8 mouse cellular contexts compared by ENCODE assay signal in genomic region chr5:122165233-122165915, GRCm38 (mm10). TPM values are rescaled to one million over a fixed set of nuclear protein-coding genes. Genes with fewer than 3 reads are reported as not detected.
DNase-seq lines count a peak whose midpoint lies in the region; ATAC-seq and TF ChIP-seq lines count a peak whose summit lies in the region.
"Had no signal": no experiment of that assay in that cellular context is flagged by ENCODE, and none has a peak within 500 bp of the region (broad histone marks: within the 10 kb centered on the region; RNA-seq: fewer than 3 reads in every experiment).

No protein-coding gene starts in this region.

- 57% methylated on average over 6 of the region's 6 CpGs for WGBS in limb, embryonic 14.5 days
- WGBS in limb, embryonic 10.5 days, result 75% methylated on average over 6 of the region's 6 CpGs
- 59% methylated on average over 6 of the region's 6 CpGs for WGBS in neural tube, embryonic 15.5 days

- H3K4me1 ChIP-seq in limb, embryonic 14.5 days (ENCODE audit: control insufficient read depth, insufficient read depth, low read length), result peaks cover 31% of the 10 kb centered on the region
- peaks cover 58% of the 10 kb centered on the region for H3K4me1 ChIP-seq in limb, embryonic 10.5 days
- peaks cover 75% of the 10 kb centered on the region for H3K4me1 ChIP-seq in neural tube, embryonic 15.5 days

- H3K27ac ChIP-seq in limb, embryonic 14.5 days (replicated peaks; ENCODE audit: low read depth, low read length), result 0 out of 2 replicates have a peak overlapping the region, but pooled peaks have one; percentile 34
- no peak overlapping the region for H3K27ac ChIP-seq in limb, embryonic 10.5 days
- H3K27ac ChIP-seq in neural tube, embryonic 15.5 days (replicated peaks), result peak overlapping the region; percentile 51

- H3K36me3 ChIP-seq in limb, embryonic 14.5 days (ENCODE audit: control insufficient read depth, insufficient read depth, low read length), result peaks cover 92% of the 10 kb centered on the region
- H3K36me3 ChIP-seq in limb, embryonic 10.5 days, result peaks cover 100% of the 10 kb centered on the region
- H3K36me3 ChIP-seq in neural tube, embryonic 15.5 days, result peaks cover 32% of the 10 kb centered on the region

- no peak for TF ChIP-seq POLR2A in limb, embryonic 14.5 days (IDR thresholded peaks at IDR 0.05; ENCODE audit: borderline replicate concordance, extremely low read depth, insufficient read depth, insufficient read length)

- DNase-seq in limb, embryonic 14.5 days (ENCODE audit: low spot score), result no peak
- DNase-seq in limb, embryonic 10.5 days (ENCODE audit: low spot score), result no peak
- DNase-seq in cerebellum, postnatal 14 days, result peak; percentile 67 to 71
- peak; percentile 38 for DNase-seq in heart, postnatal 4 days
- no peak for DNase-seq in retina, embryonic 14.5 days (ENCODE audit: low spot score)
- no peak for DNase-seq in lung, postnatal 4 days

- no peak overlapping the region for H3K4me3 ChIP-seq in limb, embryonic 14.5 days (replicated peaks; ENCODE audit: low read length)
- no peak overlapping the region for H3K4me3 ChIP-seq in limb, embryonic 10.5 days
- H3K4me3 ChIP-seq in neural tube, embryonic 15.5 days (replicated peaks), result no peak overlapping the region

- H3K9me3 ChIP-seq in limb, embryonic 14.5 days (ENCODE audit: control insufficient read depth, low read length), result no peaks in the 10 kb centered on the region
- H3K9me3 ChIP-seq in limb, embryonic 10.5 days (replicated peaks), result no peaks in the 10 kb centered on the region
- H3K9me3 ChIP-seq in neural tube, embryonic 15.5 days (replicated peaks), result no peaks in the 10 kb centered on the region

- no peaks in the 10 kb centered on the region for H3K27me3 ChIP-seq in limb, embryonic 14.5 days (ENCODE audit: control insufficient read depth, insufficient read depth, low read length)
- no peaks in the 10 kb centered on the region for H3K27me3 ChIP-seq in limb, embryonic 10.5 days (ENCODE audit: low read depth, poor library complexity, severe bottlenecking)
- no peaks in the 10 kb centered on the region for H3K27me3 ChIP-seq in neural tube, embryonic 15.5 days (replicated peaks)

- H3K4me2 ChIP-seq in limb, embryonic 14.5 days (replicated peaks; ENCODE audit: low read depth, low read length, severe bottlenecking), result no peak overlapping the region
- H3K4me2 ChIP-seq in neural tube, embryonic 15.5 days, result peak overlapping the region; percentile 13; the same call in 1 of the 2 replicates

- no peak for ATAC-seq in limb, embryonic 14.5 days (ENCODE audit: low FRiP score, low read depth)
- no peak for ATAC-seq in neural tube, embryonic 15.5 days (ENCODE audit: low FRiP score)

- no peak overlapping the region for H3K9ac ChIP-seq in limb, embryonic 14.5 days (ENCODE audit: low read depth, low read length, severe bottlenecking)
- no peak overlapping the region for H3K9ac ChIP-seq in neural tube, embryonic 15.5 days (replicated peaks)

RNA-seq across cellular contexts. Expression of gene Ppp1cc, which starts 7.3 kb away (rescaled TPM):
- 273 and 275 TPM in 2 replicates for polyA plus RNA-seq in limb, embryonic 14.5 days (2012; rRNA removed)
- polyA plus RNA-seq in limb, embryonic 14.5 days (2014; fragmentation: Nextera tagmentation; extraction: Ambion mirVana), result 234 TPM in 2 replicates
- polyA plus RNA-seq in limb, embryonic 10.5 days (2016; fragmentation: Nextera tagmentation; extraction: Ambion mirVana), result 373 and 383 TPM in 2 replicates
- 100 to 1,000 TPM; 216 to 217 TPM for total RNA-seq in heart, postnatal 4 days (2021)
- polyA plus RNA-seq in neural tube, embryonic 15.5 days (2015; fragmentation: Nextera tagmentation; extraction: Ambion mirVana), result 184 and 200 TPM in 2 replicates

RNA-seq across cellular contexts. Expression of gene Ccdc63, which starts 24.8 kb away (rescaled TPM):
- polyA plus RNA-seq in limb, embryonic 14.5 days (2012; rRNA removed), result 0.09 and 0.21 TPM in 2 replicates
- polyA plus RNA-seq in limb, embryonic 14.5 days (2014; fragmentation: Nextera tagmentation; extraction: Ambion mirVana), result not detected in 2 replicates
- not detected in 2 replicates for polyA plus RNA-seq in limb, embryonic 10.5 days (2016; fragmentation: Nextera tagmentation; extraction: Ambion mirVana)
- under 1 TPM in 1 of 2 experiments, not detected in 1; 0.36 TPM for total RNA-seq in heart, postnatal 4 days (2021)
- 0.44 TPM in 1 of 2 replicates, not detected in the other for polyA plus RNA-seq in neural tube, embryonic 15.5 days (2015; fragmentation: Nextera tagmentation; extraction: Ambion mirVana)
- total RNA-seq: adrenal gland, postnatal 36 days had no signal

RNA-seq across cellular contexts. Expression of gene Hvcn1, which starts 41.2 kb away (rescaled TPM):
- 9.6 and 10.4 TPM in 2 replicates for polyA plus RNA-seq in limb, embryonic 14.5 days (2012; rRNA removed)
- polyA plus RNA-seq in limb, embryonic 14.5 days (2014; fragmentation: Nextera tagmentation; extraction: Ambion mirVana), result 8.6 and 8.9 TPM in 2 replicates
- 9.6 and 11.8 TPM in 2 replicates for polyA plus RNA-seq in limb, embryonic 10.5 days (2016; fragmentation: Nextera tagmentation; extraction: Ambion mirVana)
- total RNA-seq in heart, postnatal 4 days (2021), result 1 to 10 TPM; 1.9 to 2.0 TPM
- polyA plus RNA-seq in neural tube, embryonic 15.5 days (2015; fragmentation: Nextera tagmentation; extraction: Ambion mirVana), result 1.3 and 4.1 TPM in 2 replicates

Comparison
In these comparisons a context has a peak if more than half of its experiments do, and no peak if none do; other contexts are left out.
1. DNase-seq: peak in cerebellum, postnatal 14 days (2 of 2) and heart, postnatal 4 days (single experiment); none in limb, embryonic 14.5 days (single experiment), limb, embryonic 10.5 days (single experiment), retina, embryonic 14.5 days (single experiment) and lung, postnatal 4 days (0 of 2).